Mouse (Mus musculus): ENCODE measurements around the gene Gm11569. TPM values are rescaled to one million over a fixed set of nuclear protein-coding genes. Genes with fewer than 3 reads are reported as not detected.

Gene Gm11569
- polyA plus RNA-seq (2012; rRNA removed): not detected in 2 replicates

DNA sequence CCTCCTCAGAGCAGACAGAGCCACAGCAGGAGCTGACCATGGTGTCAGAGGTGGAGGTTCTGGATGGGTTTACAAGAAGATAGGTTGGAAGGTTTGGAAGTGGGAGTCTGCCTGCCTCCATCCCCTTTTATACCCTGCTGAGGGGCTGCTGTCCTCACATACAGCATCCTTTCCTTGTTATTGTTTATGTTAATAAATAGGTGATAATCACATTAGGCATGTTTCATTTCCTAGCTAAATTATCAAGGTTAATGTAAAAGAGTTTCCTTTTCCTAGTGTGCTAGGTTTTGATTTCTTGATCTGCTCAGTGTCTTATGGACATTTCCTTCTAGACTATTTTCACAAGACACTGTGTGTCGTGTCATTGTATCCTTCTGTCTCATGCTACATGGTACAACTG lies at the start of gene Gm11569:
TSS of gene Gm11569 (minus strand) at position 101 of the 400 bp plus-strand sequence.

DNA sequence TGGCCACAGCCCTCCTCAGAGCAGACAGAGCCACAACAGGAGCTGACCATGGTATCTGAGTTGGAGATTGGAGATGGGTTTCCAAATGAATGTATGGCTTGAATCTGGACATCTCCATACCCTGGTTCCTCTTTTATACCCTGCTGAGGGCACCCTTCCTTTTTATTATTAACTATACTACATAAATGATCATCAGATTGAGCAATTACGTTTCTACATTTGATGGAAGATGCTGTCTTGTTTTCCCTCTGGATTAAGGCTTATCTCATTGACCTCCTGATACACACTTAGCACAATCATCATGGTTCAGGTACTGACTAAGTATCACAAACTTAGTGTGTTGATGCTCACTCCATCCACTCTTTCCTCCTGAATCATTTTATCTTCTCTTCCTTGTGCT lies 39.2 kb upstream of the Gm11569 start, which contains the start of gene 2300003K06Rik:
TSS of gene 2300003K06Rik (minus strand) at position 101 of the 400 bp plus-strand sequence.

DNA sequence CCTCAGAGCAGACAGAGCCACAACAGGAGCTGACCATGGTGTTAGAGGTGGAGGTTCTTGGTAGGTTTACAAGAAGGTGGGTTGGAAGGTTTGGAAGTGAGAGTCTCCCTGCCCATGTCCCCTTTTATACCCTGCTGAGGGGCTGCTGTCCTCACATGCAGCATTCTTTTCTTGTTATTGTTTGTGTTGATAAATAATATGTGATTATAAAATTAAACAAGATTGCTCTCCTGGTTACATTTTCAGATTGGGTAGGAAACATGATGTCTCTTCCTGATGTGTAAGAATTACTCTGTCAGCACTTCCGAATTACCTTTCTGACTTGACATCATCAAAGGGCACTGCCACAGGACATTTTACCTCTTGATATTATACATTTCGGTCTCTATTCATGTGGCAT lies 16.8 kb upstream of the Gm11569 start, which contains the start of gene Gm11564:
TSS of gene Gm11564 (minus strand) at position 101 of the 400 bp plus-strand sequence.

DNA sequence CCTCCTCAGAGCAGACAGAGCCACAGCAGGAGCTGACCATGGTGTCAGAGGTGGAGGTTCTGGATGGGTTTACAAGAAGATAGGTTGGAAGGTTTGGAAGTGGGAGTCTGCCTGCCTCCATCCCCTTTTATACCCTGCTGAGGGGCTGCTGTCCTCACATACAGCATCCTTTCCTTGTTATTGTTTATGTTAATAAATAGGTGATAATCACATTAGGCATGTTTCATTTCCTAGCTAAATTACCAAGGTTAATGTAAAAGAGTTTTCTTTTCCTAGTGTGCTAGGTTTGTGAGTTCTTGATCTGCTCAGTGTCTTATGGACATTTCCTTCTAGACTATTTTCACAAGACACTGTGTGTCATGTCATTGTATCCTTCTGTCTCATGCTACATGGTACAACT lies 11.1 kb upstream of the Gm11569 start, which contains the start of gene Krtap4-13:
TSS of gene Krtap4-13 (minus strand) at position 101 of the 400 bp plus-strand sequence.

DNA sequence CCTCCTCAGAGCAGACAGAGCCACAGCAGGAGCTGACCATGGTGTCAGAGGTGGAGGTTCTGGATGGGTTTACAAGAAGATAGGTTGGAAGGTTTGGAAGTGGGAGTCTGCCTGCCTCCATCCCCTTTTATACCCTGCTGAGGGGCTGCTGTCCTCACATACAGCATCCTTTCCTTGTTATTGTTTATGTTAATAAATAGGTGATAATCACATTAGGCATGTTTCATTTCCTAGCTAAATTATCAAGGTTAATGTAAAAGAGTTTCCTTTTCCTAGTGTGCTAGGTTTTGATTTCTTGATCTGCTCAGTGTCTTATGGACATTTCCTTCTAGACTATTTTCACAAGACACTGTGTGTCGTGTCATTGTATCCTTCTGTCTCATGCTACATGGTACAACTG lies 5.6 kb upstream of the Gm11569 start, which contains the start of gene Gm11554:
TSS of gene Gm11554 (minus strand) at position 101 of the 400 bp plus-strand sequence.

DNA sequence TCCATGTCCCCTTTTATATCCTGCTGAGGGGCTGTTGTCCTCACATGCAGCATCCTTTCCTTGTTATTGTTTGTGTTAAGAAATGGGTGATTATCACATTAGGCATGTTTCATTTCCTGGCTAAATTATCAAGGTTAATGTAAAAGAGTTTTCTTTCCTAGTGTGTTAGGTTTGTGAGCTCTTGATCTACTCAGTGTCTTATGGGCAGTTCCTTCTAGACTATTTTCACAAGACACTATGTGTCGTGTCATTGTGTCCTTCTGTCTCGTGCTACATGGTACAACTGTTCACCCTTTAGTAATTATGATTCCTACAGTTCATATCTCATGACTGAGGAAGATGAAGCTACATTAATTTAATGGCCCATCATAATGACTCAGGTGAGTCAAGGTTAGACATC lies 5.4 kb downstream of the Gm11569 start, which contains the start of gene Gm11596:
TSS of gene Gm11596 (minus strand) at position 101 of the 400 bp plus-strand sequence.

DNA sequence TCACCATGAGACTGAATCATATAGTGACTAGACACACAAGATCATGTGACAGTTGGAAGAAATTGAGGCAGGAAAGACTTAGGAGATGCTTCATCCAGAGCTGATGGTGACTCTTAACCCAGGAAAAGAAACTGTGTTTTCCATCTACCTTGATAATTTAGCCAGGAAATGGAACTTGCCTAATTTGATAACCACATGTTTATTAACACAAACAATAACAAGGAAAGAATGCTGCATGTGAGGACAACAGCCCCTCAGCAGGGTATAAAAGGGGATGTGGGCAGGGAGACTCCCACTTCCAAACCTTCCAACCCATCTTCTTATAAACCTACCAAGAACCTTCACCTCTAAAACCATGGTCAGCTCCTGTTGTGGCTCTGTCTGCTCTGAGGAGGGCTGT lies 13.8 kb downstream of the Gm11569 start, which contains the start of gene Krtap4-9:
TSS of gene Krtap4-9 (plus strand) at position 301 of the 400 bp plus-strand sequence.

DNA sequence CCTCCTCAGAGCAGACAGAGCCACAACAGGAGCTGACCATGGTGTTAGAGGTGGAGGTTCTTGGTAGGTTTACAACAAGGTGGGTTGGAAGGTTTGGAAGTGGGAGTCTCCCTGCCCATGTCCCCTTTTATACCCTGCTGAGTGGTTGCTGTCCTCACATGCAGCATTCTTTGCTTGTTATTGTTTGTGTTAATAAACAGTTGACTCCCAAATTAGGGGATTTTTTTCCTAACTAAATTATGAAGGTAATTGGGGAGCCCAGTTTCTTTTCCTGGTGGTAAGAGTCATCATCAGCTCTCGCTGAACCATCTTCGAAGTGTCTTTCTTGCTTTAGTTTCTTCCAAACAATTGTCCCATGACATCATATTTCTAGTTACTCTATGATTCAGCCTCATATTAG lies 18.1 kb downstream of the Gm11569 start, which contains the start of gene Krtap4-8:
TSS of gene Krtap4-8 (minus strand) at position 101 of the 400 bp plus-strand sequence.

DNA sequence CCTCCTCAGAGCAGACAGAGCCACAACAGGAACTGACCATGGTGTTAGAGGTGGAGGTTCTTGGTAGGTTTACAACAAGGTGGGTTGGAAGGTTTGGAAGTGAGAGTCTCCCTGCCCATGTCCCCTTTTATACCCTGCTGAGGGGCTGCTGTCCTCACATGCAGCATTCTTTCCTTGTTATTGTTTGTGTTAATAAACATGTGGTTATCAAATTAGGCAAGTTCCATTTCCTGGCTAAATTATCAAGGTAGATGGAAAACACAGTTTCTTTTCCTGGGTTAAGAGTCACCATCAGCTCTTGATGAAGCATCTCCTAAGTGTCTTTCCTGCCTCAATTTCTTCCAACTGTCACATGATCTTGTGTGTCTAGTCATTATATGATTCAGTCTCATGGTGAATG lies 25.9 kb downstream of the Gm11569 start, which contains the start of gene Gm11595:
TSS of gene Gm11595 (minus strand) at position 101 of the 400 bp plus-strand sequence.

Other genes starting within 250 kb of the Gm11569 start
- gene Krtap3-3, start 248.1 kb downstream of the Gm11569 start, polyA plus RNA-seq (2012; rRNA removed): 0.44 TPM in 1 of 2 replicates, not detected in the other
- 0.81 and 3.3 TPM in 2 replicates for gene Krtap3-2, start 242.1 kb downstream of the Gm11569 start, polyA plus RNA-seq (2012; rRNA removed)
- not detected in 2 replicates for gene Gm11939, start 239.5 kb downstream of the Gm11569 start, polyA plus RNA-seq (2012; rRNA removed)
- gene Krtap3-1, start 232.3 kb downstream of the Gm11569 start, polyA plus RNA-seq (2012; rRNA removed): not detected in 2 replicates
- not detected in 2 replicates for gene Krtap1-5, start 217.9 kb downstream of the Gm11569 start, polyA plus RNA-seq (2012; rRNA removed)
- gene Krtap1-4, start 215.3 kb downstream of the Gm11569 start, polyA plus RNA-seq (2012; rRNA removed): 0.21 TPM in 1 of 2 replicates, not detected in the other
- not detected in 2 replicates for gene Krtap1-3, start 207.6 kb downstream of the Gm11569 start, polyA plus RNA-seq (2012; rRNA removed)
- gene Krtap9-3, start 200.8 kb downstream of the Gm11569 start, polyA plus RNA-seq (2012; rRNA removed): not detected in 2 replicates
- gene Gm11938, start 195.6 kb downstream of the Gm11569 start, polyA plus RNA-seq (2012; rRNA removed): not detected in 2 replicates
- not detected in 2 replicates for gene Gm11937, start 188.7 kb downstream of the Gm11569 start, polyA plus RNA-seq (2012; rRNA removed)
- gene Krtap2-4, start 184.1 kb downstream of the Gm11569 start, polyA plus RNA-seq (2012; rRNA removed): not detected in 2 replicates
- gene Gm11562, start 178.5 kb downstream of the Gm11569 start, polyA plus RNA-seq (2012; rRNA removed): not detected in 2 replicates
- not detected in 2 replicates for gene Krtap4-1, start 170.7 kb downstream of the Gm11569 start, polyA plus RNA-seq (2012; rRNA removed)
- gene Krtap4-2, start 163.8 kb downstream of the Gm11569 start, polyA plus RNA-seq (2012; rRNA removed): not detected in 2 replicates
- not detected in 2 replicates for gene Krtap4-7, start 154.8 kb downstream of the Gm11569 start, polyA plus RNA-seq (2012; rRNA removed)
- gene Gm11555, start 148.7 kb downstream of the Gm11569 start, polyA plus RNA-seq (2012; rRNA removed): not detected in 2 replicates
- gene Gm11563, start 140.0 kb downstream of the Gm11569 start, polyA plus RNA-seq (2012; rRNA removed): not detected in 2 replicates
- not detected in 2 replicates for gene Krtap4-6, start 133.0 kb downstream of the Gm11569 start, polyA plus RNA-seq (2012; rRNA removed)
- gene Gm14190, start 108.2 kb downstream of the Gm11569 start, polyA plus RNA-seq (2012; rRNA removed): not detected in 2 replicates
- gene Gm14180, start 64.6 kb downstream of the Gm11569 start, polyA plus RNA-seq (2012; rRNA removed): not detected in 2 replicates
- gene Gm11595, start 26.0 kb downstream of the Gm11569 start, polyA plus RNA-seq (2012; rRNA removed): not detected in 2 replicates
- gene Krtap4-8, start 18.2 kb downstream of the Gm11569 start, polyA plus RNA-seq (2012; rRNA removed): not detected in 2 replicates
- not detected in 2 replicates for gene Krtap4-9, start 13.7 kb downstream of the Gm11569 start, polyA plus RNA-seq (2012; rRNA removed)
- gene Gm11596, start 5.5 kb downstream of the Gm11569 start, polyA plus RNA-seq (2012; rRNA removed): not detected in 2 replicates
- 0.25 TPM in 1 of 2 replicates, not detected in the other for gene Gm11554, start 5.5 kb upstream of the Gm11569 start, polyA plus RNA-seq (2012; rRNA removed)
- gene Krtap4-13, start 11.0 kb upstream of the Gm11569 start, polyA plus RNA-seq (2012; rRNA removed): 0.36 TPM in 1 of 2 replicates, not detected in the other
- gene Gm11564, start 16.7 kb upstream of the Gm11569 start, polyA plus RNA-seq (2012; rRNA removed): not detected in 2 replicates
- gene 2300003K06Rik, start 39.1 kb upstream of the Gm11569 start, polyA plus RNA-seq (2012; rRNA removed): not detected in 2 replicates
- not detected in 2 replicates for gene Krtap4-16, start 52.7 kb upstream of the Gm11569 start, polyA plus RNA-seq (2012; rRNA removed)
- not detected in 2 replicates for gene Gm11568, start 59.0 kb upstream of the Gm11569 start, polyA plus RNA-seq (2012; rRNA removed)
- not detected in 2 replicates for gene Gm11559, start 65.5 kb upstream of the Gm11569 start, polyA plus RNA-seq (2012; rRNA removed)
- not detected in 2 replicates for gene Krtap9-1, start 74.5 kb upstream of the Gm11569 start, polyA plus RNA-seq (2012; rRNA removed)
- gene Gm11567, start 80.3 kb upstream of the Gm11569 start, polyA plus RNA-seq (2012; rRNA removed): not detected in 2 replicates
- gene Krtap31-1, start 109.0 kb upstream of the Gm11569 start, polyA plus RNA-seq (2012; rRNA removed): not detected in 2 replicates
- gene Gm11565, start 115.8 kb upstream of the Gm11569 start, polyA plus RNA-seq (2012; rRNA removed): not detected in 2 replicates
- not detected in 2 replicates for gene Krtap31-2, start 137.4 kb upstream of the Gm11569 start, polyA plus RNA-seq (2012; rRNA removed)
- gene Krtap9-5, start 149.5 kb upstream of the Gm11569 start, polyA plus RNA-seq (2012; rRNA removed): not detected in 2 replicates
- gene Krtap29-1, start 180.1 kb upstream of the Gm11569 start, polyA plus RNA-seq (2012; rRNA removed): not detected in 2 replicates
- not detected in 2 replicates for gene Krtap16-1, start 187.7 kb upstream of the Gm11569 start, polyA plus RNA-seq (2012; rRNA removed)
- gene Krtap17-1, start 195.1 kb upstream of the Gm11569 start, polyA plus RNA-seq (2012; rRNA removed): not detected in 2 replicates
- gene Krt33a, start 217.3 kb upstream of the Gm11569 start, polyA plus RNA-seq (2012; rRNA removed): not detected in 2 replicates
- not detected in 2 replicates for gene Krt33b, start 230.9 kb upstream of the Gm11569 start, polyA plus RNA-seq (2012; rRNA removed)
- gene Krt34, start 242.6 kb upstream of the Gm11569 start, polyA plus RNA-seq (2012; rRNA removed): not detected in 2 replicates